ENCODE assay signal across 8 mouse cellular contexts in the genomic region with DNA sequence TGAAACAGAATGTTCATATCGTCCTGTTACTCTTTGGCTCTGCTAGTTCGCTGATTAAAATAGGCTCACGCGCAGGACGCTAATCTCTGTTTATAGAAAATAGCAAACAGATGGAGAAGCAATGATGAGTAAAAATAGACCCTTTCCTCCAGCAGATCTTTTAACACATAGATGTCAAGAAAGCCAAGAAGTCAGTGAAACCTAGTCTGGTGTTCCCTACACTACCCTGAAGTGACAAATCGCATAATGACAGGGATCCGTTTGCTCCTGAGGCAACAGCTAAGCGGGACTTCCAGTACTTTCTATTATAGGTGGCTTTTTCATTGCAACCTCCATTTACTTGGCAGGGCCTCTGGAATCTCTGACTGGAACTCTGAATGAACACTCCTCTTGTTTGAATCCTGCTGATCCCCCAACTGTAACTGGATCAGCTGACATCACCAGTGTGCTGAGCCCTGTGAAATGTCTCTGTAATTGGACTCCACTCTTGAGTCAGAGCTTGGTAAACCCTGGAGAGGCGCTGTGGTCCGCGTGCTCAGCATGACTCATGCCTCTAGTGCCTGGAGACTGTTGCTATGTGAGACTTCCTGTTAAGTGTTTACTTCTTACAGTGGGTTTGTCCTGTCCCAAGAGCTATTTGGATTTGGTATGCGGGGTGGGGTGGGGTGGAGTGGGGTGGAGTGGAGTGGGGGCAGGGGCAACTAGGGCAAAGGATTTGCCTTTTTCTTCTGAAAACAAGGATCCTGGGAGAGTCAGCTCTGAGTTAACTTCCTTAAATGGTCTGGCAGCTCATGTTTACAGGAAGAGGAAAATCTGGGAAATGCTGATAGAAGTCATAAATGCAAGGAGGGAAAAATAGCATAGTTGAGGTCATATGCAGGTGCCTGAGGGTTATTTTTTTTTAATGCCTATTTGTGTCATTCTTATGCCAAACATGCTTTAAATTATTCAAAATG.
DNase-seq lines count a peak whose midpoint lies in the region; ATAC-seq lines count a peak whose summit lies in the region.

No protein-coding gene starts in this region.

- peak overlapping the region; percentile 85 for H3K27ac ChIP-seq in embryonic facial prominence, embryonic 15.5 days (replicated peaks)
- H3K27ac ChIP-seq in limb, embryonic 11.5 days (replicated peaks; ENCODE audit: low read depth, low read length) = peak overlapping the region; percentile 51; the same call in 1 of the 2 replicates
- no peak overlapping the region for H3K27ac ChIP-seq in midbrain, embryonic 12.5 days (replicated peaks)
- peak overlapping the region; percentile 34; the same call in 1 of the 2 replicates for H3K27ac ChIP-seq in stomach, embryonic 14.5 days (ENCODE audit: low read length)

- H3K9ac ChIP-seq in embryonic facial prominence, embryonic 15.5 days = no peak overlapping the region
- H3K9ac ChIP-seq in limb, embryonic 11.5 days (ENCODE audit: low read length) = no peak overlapping the region
- no peak overlapping the region for H3K9ac ChIP-seq in midbrain, embryonic 12.5 days (replicated peaks)
- no peak overlapping the region for H3K9ac ChIP-seq in stomach, embryonic 14.5 days (replicated peaks; ENCODE audit: low read depth, low read length)

- H3K4me1 ChIP-seq in embryonic facial prominence, embryonic 15.5 days = peaks cover 14% of the 10 kb centered on the region; the same call in 1 of the 2 replicates
- H3K4me1 ChIP-seq in limb, embryonic 11.5 days (ENCODE audit: control insufficient read depth, insufficient read depth, low read length) = no peaks in the 10 kb centered on the region
- 0 out of 2 replicates have a peak, but pooled peaks cover 6% of the 10 kb centered on the region for H3K4me1 ChIP-seq in midbrain, embryonic 12.5 days
- H3K4me1 ChIP-seq in stomach, embryonic 14.5 days (ENCODE audit: control insufficient read depth, insufficient read depth, low read length) = 0 out of 2 replicates have a peak, but pooled peaks cover 7% of the 10 kb centered on the region

- peak overlapping the region; percentile 4; the same call in 1 of the 2 replicates for H3K4me3 ChIP-seq in embryonic facial prominence, embryonic 15.5 days (replicated peaks)
- H3K4me3 ChIP-seq in limb, embryonic 11.5 days (ENCODE audit: low read depth, low read length) = no peak overlapping the region
- no peak overlapping the region for H3K4me3 ChIP-seq in midbrain, embryonic 12.5 days
- H3K4me3 ChIP-seq in stomach, embryonic 14.5 days (ENCODE audit: low read depth, low read length) = no peak overlapping the region

- no peaks in the 10 kb centered on the region for H3K27me3 ChIP-seq in embryonic facial prominence, embryonic 15.5 days
- H3K27me3 ChIP-seq in limb, embryonic 11.5 days (ENCODE audit: control insufficient read depth, insufficient read depth, low read length) = no peaks in the 10 kb centered on the region
- no peaks in the 10 kb centered on the region for H3K27me3 ChIP-seq in midbrain, embryonic 12.5 days
- H3K27me3 ChIP-seq in stomach, embryonic 14.5 days (ENCODE audit: control insufficient read depth, insufficient read depth, low read length) = no peaks in the 10 kb centered on the region

- peak; percentile 99 for DNase-seq in 3T3-L1 (ENCODE audit: low read depth, low spot score)
- DNase-seq in adrenal gland, postnatal 36 days = peak; percentile 80 to 86
- DNase-seq in heart, adult 9 months (ENCODE audit: low spot score in 2 of 2) = peak; percentile 95 to 98
- DNase-seq in kidney, adult 8-10 months = peak; percentile 65 to 72
- peak; percentile 81 for DNase-seq in limb, embryonic 11.5 days (ENCODE audit: low spot score)

- peak; percentile 100 for ATAC-seq in embryonic facial prominence, embryonic 15.5 days (ENCODE audit: insufficient number of reproducible peaks, low FRiP score, low TSS enrichment, low read depth)
- ATAC-seq in limb, embryonic 11.5 days (ENCODE audit: insufficient number of reproducible peaks, low FRiP score, low TSS enrichment, low read depth) = peak; percentile 100
- ATAC-seq in midbrain, embryonic 12.5 days (ENCODE audit: low FRiP score, low read depth) = peak; percentile 95
- peak; percentile 100 for ATAC-seq in stomach, embryonic 14.5 days (ENCODE audit: insufficient number of reproducible peaks, insufficient read depth, low FRiP score, low read depth)

- H3K4me2 ChIP-seq in embryonic facial prominence, embryonic 15.5 days (replicated peaks) = peak overlapping the region; percentile 43
- H3K4me2 ChIP-seq in limb, embryonic 11.5 days (ENCODE audit: low read depth, severe bottlenecking) = peak overlapping the region; percentile 31
- H3K4me2 ChIP-seq in midbrain, embryonic 12.5 days (replicated peaks) = no peak overlapping the region
- peak overlapping the region; percentile 19 for H3K4me2 ChIP-seq in stomach, embryonic 14.5 days (replicated peaks; ENCODE audit: low read depth, low read length)

- H3K9me3 ChIP-seq in embryonic facial prominence, embryonic 15.5 days (replicated peaks) = no peaks in the 10 kb centered on the region
- no peaks in the 10 kb centered on the region for H3K9me3 ChIP-seq in limb, embryonic 11.5 days (ENCODE audit: control insufficient read depth, low read length)
- no peaks in the 10 kb centered on the region for H3K9me3 ChIP-seq in midbrain, embryonic 12.5 days
- no peaks in the 10 kb centered on the region for H3K9me3 ChIP-seq in stomach, embryonic 14.5 days (ENCODE audit: control insufficient read depth, low read depth, low read length)

- H3K36me3 ChIP-seq in embryonic facial prominence, embryonic 15.5 days = no peaks in the 10 kb centered on the region
- no peaks in the 10 kb centered on the region for H3K36me3 ChIP-seq in limb, embryonic 11.5 days (ENCODE audit: control insufficient read depth, insufficient read depth, low read length)
- H3K36me3 ChIP-seq in midbrain, embryonic 12.5 days = no peaks in the 10 kb centered on the region
- no peaks in the 10 kb centered on the region for H3K36me3 ChIP-seq in stomach, embryonic 14.5 days (ENCODE audit: control insufficient read depth, insufficient read depth, low read length)

- WGBS in embryonic facial prominence, embryonic 15.5 days = 9% methylated on average over 12 of the region's 12 CpGs
- WGBS in limb, embryonic 11.5 days = 30% methylated on average over 12 of the region's 12 CpGs
- WGBS in midbrain, embryonic 12.5 days = 52% methylated on average over 12 of the region's 12 CpGs
- 16% methylated on average over 12 of the region's 12 CpGs for WGBS in stomach, embryonic 14.5 days
